Mouse (Mus musculus) MEL (cell line): ENCODE results near the gene Ppox. TPM values are rescaled to one million over a fixed set of nuclear protein-coding genes. Genes with fewer than 3 reads are reported as not detected.
"Not testable (repeated sequence)": the region's sequence is repeated elsewhere in the genome, so short reads cannot be mapped to it uniquely, and the experiment has no call there.

ENCODE experiments used
- DNase-seq: peaks from one replicate; pipeline ENCODE4 v3.0.0; 2011; ENCODE audit warnings: low read depth, low spot score
- H3K27ac ChIP-seq: 2 replicates; pipeline ENCODE4 v1.5.1; 2012; ENCODE audit warnings: low read depth, mild to moderate bottlenecking, control low read depth, low read length, moderate library complexity; ENCODE audit not compliant: control insufficient read depth
- H3K27me3 ChIP-seq, 2 experiments: fragments of 150-350 bp in 1 of 2; sonication (generic) in 1 of 2; 2 replicates each; pipeline ENCODE4 v1.6.1; 2012; ENCODE audit warnings: low read length in 2 of 2, mild to moderate bottlenecking in 2 of 2, improper control_type of control experiment in 1 of 2, moderate library complexity in 1 of 2; ENCODE audit not compliant: insufficient read depth in 2 of 2, control insufficient read depth in 1 of 2
- H3K36me3 ChIP-seq, 2 experiments: 2 replicates each; pipeline ENCODE4 v1.6.1; 2012 to 2014; ENCODE audit warnings: low read length in 2 of 2, improper control_type of control experiment in 1 of 2, inconsistent platforms in 1 of 2, mild to moderate bottlenecking in 1 of 2; ENCODE audit not compliant: insufficient read depth in 2 of 2, control insufficient read depth in 1 of 2
- H3K4me1 ChIP-seq, 2 experiments: fragments of 150-350 bp in 1 of 2; sonication (generic) in 1 of 2; 2 replicates each; pipeline ENCODE4 v1.6.1; 2012; ENCODE audit warnings: low read length in 2 of 2, improper control_type of control experiment in 1 of 2, mild to moderate bottlenecking in 1 of 2; ENCODE audit not compliant: insufficient read depth in 2 of 2, control insufficient read depth in 1 of 2
- H3K4me3 ChIP-seq, 2 experiments: fragments of 150-350 bp in 1 of 2; sonication (generic) in 1 of 2; 2 replicates each; pipeline ENCODE4 v1.5.1; 2012; ENCODE audit warnings: low read depth in 2 of 2, low read length in 2 of 2, mild to moderate bottlenecking in 2 of 2, moderate library complexity in 2 of 2, control low read depth in 1 of 2, improper control_type of control experiment in 1 of 2; ENCODE audit not compliant: control insufficient read depth in 1 of 2, insufficient read depth in 1 of 2
- H3K79me2 ChIP-seq: 2 replicates; pipeline ENCODE4 v1.6.1; 2012; ENCODE audit warnings: mild to moderate bottlenecking, low read length, moderate library complexity; ENCODE audit not compliant: control insufficient read depth, poor library complexity, insufficient read depth
- H3K9ac ChIP-seq: 2 replicates; pipeline ENCODE4 v1.6.1; 2012; ENCODE audit warnings: low read depth, mild to moderate bottlenecking, control low read depth, low read length, moderate library complexity; ENCODE audit not compliant: control insufficient read depth, poor library complexity, severe bottlenecking
- H3K9me3 ChIP-seq: fragments of 150-350 bp; sonication (generic); replicated peaks from 2 replicates; pipeline ENCODE4 v1.6.1; 2012; ENCODE audit warnings: mild to moderate bottlenecking, low read length, improper control_type of control experiment, moderate library complexity; ENCODE audit not compliant: insufficient read depth
- ELF1 ChIP-seq: IDR thresholded peaks from 2 replicates; pipeline ENCODE4 v1.6.1; 2014; ENCODE audit warnings: low read depth, mild to moderate bottlenecking, inconsistent platforms, low read length, improper control_type of control experiment, moderate library complexity
- EP300 ChIP-seq, 2 experiments: IDR thresholded peaks; 2 replicates each; pipeline ENCODE4 v1.6.1; 2011; ENCODE audit warnings: improper control_type of control experiment in 2 of 2, low read length in 2 of 2, low read depth in 1 of 2, mild to moderate bottlenecking in 1 of 2
- ETS1 ChIP-seq: IDR thresholded peaks from 2 replicates; pipeline ENCODE4 v1.6.1; 2012; ENCODE audit warnings: low read depth, mild to moderate bottlenecking, inconsistent platforms, low read length, improper control_type of control experiment, moderate library complexity
- GATA1 ChIP-seq: IDR thresholded peaks from 2 replicates; pipeline ENCODE4 v1.6.1; 2011; ENCODE audit warnings: low read depth, low read length, improper control_type of control experiment
- KAT2A ChIP-seq: conservative IDR thresholded peaks from 2 replicates; pipeline ENCODE4 v1.6.1; 2012; ENCODE audit warnings: low read depth, low read length, improper control_type of control experiment, inconsistent platforms
- MAZ ChIP-seq: IDR thresholded peaks from 2 replicates; pipeline ENCODE4 v1.6.1; 2012; ENCODE audit warnings: low read depth, mild to moderate bottlenecking, inconsistent platforms, low read length, improper control_type of control experiment
- MXI1 ChIP-seq: IDR thresholded peaks from 2 replicates; pipeline ENCODE4 v1.6.1; 2011; ENCODE audit warnings: mild to moderate bottlenecking, low read depth, low read length, improper control_type of control experiment
- MYB ChIP-seq: IDR thresholded peaks from 2 replicates; pipeline ENCODE4 v1.6.1; 2011; ENCODE audit warnings: mild to moderate bottlenecking, low read depth, low read length, improper control_type of control experiment
- NELFE ChIP-seq: IDR thresholded peaks from 2 replicates; pipeline ENCODE4 v1.6.1; 2011; ENCODE audit warnings: low read depth, low read length, improper control_type of control experiment
- POLR2AphosphoS2 ChIP-seq: IDR thresholded peaks from 2 replicates; pipeline ENCODE4 v1.6.1; 2011; ENCODE audit warnings: low read length, improper control_type of control experiment
- POLR2AphosphoS5 ChIP-seq: IDR thresholded peaks from 2 replicates; pipeline ENCODE4 v1.6.1; 2012; ENCODE audit warnings: low read depth, borderline replicate concordance, mild to moderate bottlenecking, inconsistent platforms, low read length, moderate library complexity, mixed read lengths
- SIN3A ChIP-seq: IDR thresholded peaks from 2 replicates; pipeline ENCODE4 v1.6.1; 2012; ENCODE audit warnings: low read length, improper control_type of control experiment, inconsistent platforms
- TBP ChIP-seq: IDR thresholded peaks from 2 replicates; pipeline ENCODE4 v1.8.0; 2011; ENCODE audit warnings: low read depth, low read length, improper control_type of control experiment
- TCF12 ChIP-seq: IDR thresholded peaks from 2 replicates; pipeline ENCODE4 v1.6.1; 2014; ENCODE audit warnings: low read depth, mild to moderate bottlenecking, inconsistent platforms, low read length, improper control_type of control experiment, moderate library complexity
- UBTF ChIP-seq: IDR thresholded peaks from 2 replicates; pipeline ENCODE4 v1.6.1; 2012; ENCODE audit warnings: low read depth, mild to moderate bottlenecking, inconsistent platforms, low read length, improper control_type of control experiment, moderate library complexity, borderline replicate concordance; ENCODE audit not compliant: insufficient read depth
- USF2 ChIP-seq, 2 experiments: IDR thresholded peaks; 2 replicates each; pipeline ENCODE4 v1.6.1; 2011 to 2012; ENCODE audit warnings: improper control_type of control experiment in 2 of 2, low read length in 2 of 2, borderline replicate concordance in 1 of 2, inconsistent platforms in 1 of 2, low read depth in 1 of 2, mild to moderate bottlenecking in 1 of 2; ENCODE audit not compliant: insufficient read depth in 1 of 2
- ZKSCAN1 ChIP-seq: IDR thresholded peaks from 2 replicates; pipeline ENCODE4 v1.6.1; 2012; ENCODE audit warnings: low read depth, mild to moderate bottlenecking, inconsistent platforms, low read length, improper control_type of control experiment, moderate library complexity
- ZNF384 ChIP-seq: IDR thresholded peaks from 2 replicates; pipeline ENCODE4 v1.6.1; 2012; ENCODE audit warnings: low read depth, mild to moderate bottlenecking, inconsistent platforms, low read length, improper control_type of control experiment
- polyA plus RNA-seq, 2 experiments: library from polyadenylated mRNA; stranded (reverse) in 1 of 2; unstranded in 1 of 2; fragments of >175 nt in 1 of 2; fragments of >200 nt in 1 of 2; gene quantifications; 2 replicates each; pipeline versions ENCODE4 v1.2.1 to v1.2.4; 2012; ENCODE audit warnings: low replicate concordance in 2 of 2, low read depth in 1 of 2; ENCODE audit not compliant: insufficient read length in 2 of 2, insufficient read depth in 1 of 2, missing spikeins in 1 of 2
- total RNA-seq: library from RNA; depleted of rRNA; stranded (reverse); fragments of 300-350 nt; gene quantifications from 2 replicates; pipeline ENCODE4 v1.2.3, GENCODE M21; 2012

The Ppox gene
- total and polyA plus RNA-seq, 3 experiments = 27.0 to 63.6 TPM; not detected in 1

GRCm38 (mm10) chr1:171309321-171309720 is 28.3 kb upstream of the Ppox start:
- no peaks in the 10 kb centered on the region for H3K36me3 ChIP-seq
- DNase-seq = no peak
- peaks cover 3 to 13% of the 10 kb centered on the region in 2 experiments; a peak in 3 of 4 replicates for H3K27me3 ChIP-seq
- no peaks in the 10 kb centered on the region for H3K4me1 ChIP-seq
- H3K9ac ChIP-seq = no peak overlapping the region
- H3K4me3 ChIP-seq = no peak overlapping the region
- no peaks in the 10 kb centered on the region for H3K79me2 ChIP-seq
- no peak overlapping the region for H3K27ac ChIP-seq
- TF ChIP-seq MYB = no peak
- no peak for TF ChIP-seq GATA1
- no peak for TF ChIP-seq POLR2AphosphoS2
- TF ChIP-seq MAZ = no peak
- no peak for TF ChIP-seq ZKSCAN1
- no peak for TF ChIP-seq TCF12
- no peak for TF ChIP-seq ETS1
- TF ChIP-seq MXI1 = no peak
- no peak for TF ChIP-seq POLR2AphosphoS5
- no peak for TF ChIP-seq TBP
- no peak for TF ChIP-seq UBTF
- no peak for TF ChIP-seq EP300 (IDR thresholded peaks at IDR 0.05; ENCODE audit: low read depth in 1 of 2, low read length in 2 of 2)
- no peak for TF ChIP-seq ZNF384
- TF ChIP-seq SIN3A = no peak
- no peak for TF ChIP-seq KAT2A
- TF ChIP-seq ELF1 = no peak
- TF ChIP-seq NELFE = no peak
- TF ChIP-seq USF2 (IDR thresholded peaks at IDR 0.05; ENCODE audit: borderline replicate concordance in 1 of 2, insufficient read depth in 1 of 2, low read depth in 1 of 2, low read length in 2 of 2) = no peak
- no peaks in the 10 kb centered on the region for H3K9me3 ChIP-seq

GRCm38 (mm10) chr1:171306157-171306556 is 25.2 kb upstream of the Ppox start:
- not testable (repeated sequence) for DNase-seq, H3K9ac ChIP-seq, H3K79me2 ChIP-seq

More at GRCm38 (mm10) chr1:171306157-171306556, 25.2 kb upstream of the Ppox start:
- H3K27ac ChIP-seq, H3K4me1 ChIP-seq, H3K4me3 ChIP-seq, H3K36me3 ChIP-seq, H3K9me3 ChIP-seq: not testable (repeated sequence)
- peak; percentile 73; the same call in 1 of the 2 replicates for TF ChIP-seq TBP
- H3K27me3 ChIP-seq = peaks cover 3 to 17% of the 10 kb centered on the region in 2 experiments; a peak in 3 of 4 replicates
